Mouse (Mus musculus) midbrain, embryonic 15.5 days (tissue): ENCODE results near the gene Tmem135. TPM values are rescaled to one million over a fixed set of nuclear protein-coding genes. Genes with fewer than 3 reads are reported as not detected.

Experiments
- ATAC-seq: fragments of 200-750 bp; cut with Nextera tagmentation; replicated peaks from 2 replicates; pipeline ENCODE4 v1.8.0; 2017; ENCODE audit warnings: moderate TSS enrichment
- H3K27ac ChIP-seq: fragments of 300-500 bp; sonication (generic); 2 replicates; pipeline ENCODE4 v1.5.1; 2015; ENCODE audit warnings: mild to moderate bottlenecking, inconsistent platforms
- H3K27me3 ChIP-seq: fragments of 300-500 bp; sonication (generic); replicated peaks from 2 replicates; pipeline ENCODE4 v1.6.1; 2015; ENCODE audit warnings: inconsistent platforms
- H3K36me3 ChIP-seq: fragments of 300-500 bp; sonication (generic); replicated peaks from 2 replicates; pipeline ENCODE4 v1.6.1; 2015; ENCODE audit warnings: inconsistent platforms
- H3K4me1 ChIP-seq: fragments of 300-500 bp; sonication (generic); 2 replicates; pipeline ENCODE4 v1.6.1; 2015; ENCODE audit warnings: inconsistent platforms
- H3K4me2 ChIP-seq: fragments of 300-500 bp; sonication (generic); 2 replicates; pipeline ENCODE4 v1.6.1; 2015; ENCODE audit warnings: inconsistent platforms, mild to moderate bottlenecking, moderate library complexity
- H3K4me3 ChIP-seq: fragments of 300-500 bp; sonication (generic); 2 replicates; pipeline ENCODE4 v1.5.1; 2015; ENCODE audit warnings: mild to moderate bottlenecking, inconsistent platforms
- H3K9ac ChIP-seq: fragments of 300-500 bp; sonication (generic); 2 replicates; pipeline ENCODE4 v1.6.1; 2015; ENCODE audit warnings: mild to moderate bottlenecking, inconsistent platforms
- H3K9me3 ChIP-seq: fragments of 300-500 bp; sonication (generic); 2 replicates; pipeline ENCODE4 v1.6.1; 2016; ENCODE audit warnings: inconsistent platforms
- WGBS: fragments of 180-500 bp; shearing (Covaris S2); methylation state at CpG from one replicate; pipeline ENCODE4 v1.1.7; 2015; ENCODE audit warnings: mixed read lengths; 5-methylcytosine and 5-hydroxymethylcytosine counted together
- polyA plus RNA-seq: library from polyadenylated mRNA; unstranded; fragments of >200 nt; fragmentation: Nextera tagmentation; extraction: Ambion mirVana; gene quantifications from 2 replicates; pipeline ENCODE4 v1.2.1, GENCODE M21; 2015

Gene Tmem135
- polyA plus RNA-seq, 1 experiment from 2014 or later, result 32.8 TPM

DNA sequence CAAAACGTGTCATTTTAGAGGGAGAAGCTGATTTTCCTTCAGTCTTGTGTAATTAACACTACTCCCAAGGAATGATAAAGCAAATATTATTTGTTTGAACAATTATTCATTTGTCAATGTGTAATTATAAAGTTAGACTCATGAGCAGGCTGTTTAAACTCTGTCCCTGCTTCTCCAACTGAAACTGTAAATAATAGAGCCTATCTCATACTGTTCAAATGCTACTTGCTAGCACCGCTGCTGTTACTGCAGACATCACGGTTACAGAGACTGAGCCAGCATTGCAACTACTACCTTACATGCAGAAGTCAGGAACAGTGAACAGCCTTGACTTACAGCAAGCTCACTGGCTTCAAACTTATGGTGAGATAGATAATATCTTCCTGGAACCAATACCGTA, 229.6 kb downstream of the Tmem135 start:
- Histone ChIP-seq H3K9me3 (no peaks in the 10 kb centered on the region), H3K9ac (no peak overlapping the region), H3K4me3 (no peak overlapping the region), H3K4me1 (no peaks in the 10 kb centered on the region), H3K27me3 (no peaks in the 10 kb centered on the region), H3K4me2 (no peak overlapping the region), H3K36me3 (no peaks in the 10 kb centered on the region), H3K27ac (no peak overlapping the region)
- 90% methylated on average over 4 of the region's 4 CpGs for WGBS
- ATAC-seq, result no peak; the same call in 1 of the 2 replicates

DNA sequence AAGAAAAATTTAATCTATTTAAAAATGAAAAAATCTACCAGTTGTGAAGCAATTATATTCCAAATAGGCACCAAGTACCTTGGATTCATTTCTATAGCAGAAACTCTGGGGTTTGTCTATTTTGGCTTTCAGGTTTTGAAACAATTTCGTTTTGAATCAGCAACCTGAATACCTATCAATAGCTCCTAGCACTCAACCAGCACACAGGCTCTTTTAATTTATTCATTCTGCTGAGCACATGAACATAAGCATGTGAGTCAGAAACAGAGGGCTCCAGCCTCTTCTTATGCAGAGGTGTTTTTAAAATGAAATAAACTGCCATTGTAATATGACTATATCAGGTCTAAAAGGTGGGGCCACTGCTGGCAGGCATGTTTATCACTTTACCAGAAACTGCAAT, 231.0 kb downstream of the Tmem135 start:
- Histone ChIP-seq H3K9me3 (no peaks in the 10 kb centered on the region), H3K4me2 (no peak overlapping the region)
- WGBS, result 78% methylated on average over 1 of the region's 1 CpGs

DNA sequence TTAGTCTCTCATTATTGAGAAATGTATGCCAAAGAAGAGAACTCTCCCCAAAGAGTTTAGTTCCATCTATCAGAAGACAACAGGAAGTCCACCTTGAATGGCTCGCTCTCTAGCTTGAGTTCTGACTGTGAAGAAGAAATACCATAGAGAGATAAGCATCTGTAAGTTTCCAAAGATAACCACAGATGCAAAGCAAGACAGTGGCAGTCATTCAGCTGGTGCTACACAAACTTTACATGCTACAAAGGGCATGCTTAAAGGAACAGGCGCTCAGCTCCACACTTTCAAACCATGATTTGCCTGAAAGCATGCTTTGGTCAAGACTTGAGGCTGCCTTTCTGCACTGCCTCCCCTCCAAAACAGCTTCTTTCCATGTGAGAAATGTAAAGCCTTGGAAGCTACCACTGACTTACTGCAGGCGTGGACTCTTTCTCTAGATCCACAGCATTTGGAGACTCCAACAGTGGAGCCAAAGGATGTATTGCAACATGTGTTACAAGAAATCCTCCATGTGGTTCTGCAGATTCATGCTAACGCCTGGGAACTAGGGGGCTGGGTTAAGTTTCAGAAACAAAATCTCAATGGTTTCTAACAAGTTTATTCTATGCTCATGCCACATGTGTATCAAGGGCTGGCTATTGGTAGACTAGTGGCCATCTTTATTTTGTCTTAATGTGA, 232.1 kb downstream of the Tmem135 start:
- no peak for ATAC-seq
- WGBS, result 96% methylated on average over 4 of the region's 4 CpGs
- Histone ChIP-seq H3K27me3 (no peaks in the 10 kb centered on the region), H3K4me1 (no peaks in the 10 kb centered on the region), H3K36me3 (no peaks in the 10 kb centered on the region), H3K4me2 (no peak overlapping the region), H3K9me3 (no peaks in the 10 kb centered on the region), H3K9ac (no peak overlapping the region), H3K27ac (no peak overlapping the region), H3K4me3 (no peak overlapping the region)

More for the DNA sequence above, 231.0 kb downstream of the Tmem135 start:
- Histone ChIP-seq H3K27me3 (no peaks in the 10 kb centered on the region), H3K4me1 (no peaks in the 10 kb centered on the region), H3K36me3 (no peaks in the 10 kb centered on the region), H3K27ac (no peak overlapping the region), H3K4me3 (no peak overlapping the region), H3K9ac (no peak overlapping the region)
- ATAC-seq, result no peak

DNA sequence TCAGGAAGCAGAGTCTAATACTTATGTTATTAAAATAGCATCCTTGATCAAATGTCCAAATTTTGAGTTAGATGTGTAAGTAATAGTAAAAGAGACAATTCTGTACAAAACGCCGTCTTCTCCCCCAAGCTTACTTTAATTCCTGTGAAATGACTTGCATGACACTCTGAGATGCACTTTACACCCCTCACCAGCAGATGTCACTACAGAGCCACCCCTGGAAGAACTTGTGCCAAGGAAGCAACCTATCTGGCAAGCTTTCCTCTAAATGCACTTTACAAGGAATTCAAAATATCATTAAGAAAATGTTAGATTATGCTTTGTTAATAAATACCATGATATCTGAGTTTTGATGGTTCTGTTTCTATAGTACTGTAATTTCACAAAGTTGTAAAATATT, 235.4 kb downstream of the Tmem135 start:
- H3K36me3 ChIP-seq, result no peaks in the 10 kb centered on the region
- no peak overlapping the region for H3K4me3 ChIP-seq
- no peaks in the 10 kb centered on the region for H3K9me3 ChIP-seq
- no peak overlapping the region for H3K9ac ChIP-seq
- no peak for ATAC-seq
- no peak overlapping the region for H3K27ac ChIP-seq
- H3K4me2 ChIP-seq, result no peak overlapping the region
- no peaks in the 10 kb centered on the region for H3K27me3 ChIP-seq
- no peaks in the 10 kb centered on the region for H3K4me1 ChIP-seq
- WGBS, result 34% methylated on average over 2 of the region's 2 CpGs

DNA sequence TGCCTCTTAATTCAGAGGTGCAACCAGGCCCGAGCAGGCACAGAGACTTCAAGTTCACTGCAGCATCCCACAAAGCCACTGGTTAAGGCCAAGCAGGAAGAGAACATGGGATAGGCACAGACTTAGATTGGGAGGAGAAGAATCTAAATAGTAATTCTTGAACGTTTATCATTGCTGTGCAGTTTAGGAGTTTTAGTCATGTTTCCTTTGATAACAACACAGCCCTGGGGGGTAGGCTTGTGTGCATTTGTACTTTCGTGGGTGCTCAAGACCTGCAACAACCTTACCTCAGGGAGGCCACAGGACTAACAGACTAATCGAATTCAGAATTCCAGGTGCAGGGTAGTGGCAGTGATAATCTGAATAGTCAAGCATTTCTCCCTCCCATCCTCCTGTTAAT, 238.5 kb downstream of the Tmem135 start:
- Histone ChIP-seq H3K4me3 (no peak overlapping the region), H3K36me3 (no peaks in the 10 kb centered on the region), H3K4me1 (no peaks in the 10 kb centered on the region), H3K4me2 (no peak overlapping the region), H3K27ac (no peak overlapping the region), H3K9ac (no peak overlapping the region), H3K9me3 (no peaks in the 10 kb centered on the region), H3K27me3 (no peaks in the 10 kb centered on the region)
- no peak for ATAC-seq
- 73% methylated on average over 4 of the region's 4 CpGs for WGBS

DNA sequence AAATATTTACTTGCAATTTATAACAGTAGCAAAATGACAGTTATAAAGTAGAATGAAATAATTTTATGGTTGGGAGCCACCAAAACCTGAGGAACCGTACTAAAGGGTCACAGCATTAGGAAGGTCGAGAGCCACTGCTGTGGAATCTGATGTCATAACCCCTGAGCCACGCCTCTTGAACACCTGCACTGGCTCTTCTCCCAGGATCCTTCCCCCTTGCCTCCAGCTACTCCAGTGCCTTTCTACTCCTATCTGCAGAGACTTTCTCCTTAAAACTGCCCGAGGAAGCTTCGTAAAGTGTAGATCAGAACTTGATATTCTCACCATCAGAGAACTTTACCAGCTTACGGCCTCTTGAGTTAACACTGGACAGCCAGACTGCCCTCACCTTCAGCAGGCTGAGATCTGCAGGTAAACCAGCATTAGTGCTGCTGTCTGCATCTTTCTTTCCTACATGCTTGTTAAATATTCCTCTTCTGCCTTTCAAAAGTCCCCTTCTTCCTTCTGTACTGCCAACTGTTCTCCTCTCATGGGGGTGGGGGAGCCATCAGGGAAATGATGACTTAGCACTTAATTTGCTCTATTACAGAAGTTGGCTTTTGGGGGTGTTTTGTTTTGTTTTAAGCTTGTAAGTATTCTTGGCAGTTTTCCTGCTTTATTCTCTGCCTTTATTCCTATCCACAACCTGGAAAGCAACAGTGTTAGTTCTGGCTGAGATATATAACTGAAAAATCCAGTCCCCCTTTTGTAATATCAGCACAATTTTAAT, 242.2 kb downstream of the Tmem135 start:
- Histone ChIP-seq H3K27ac (no peak overlapping the region), H3K9me3 (no peaks in the 10 kb centered on the region), H3K4me2 (no peak overlapping the region), H3K4me1 (no peaks in the 10 kb centered on the region), H3K27me3 (no peaks in the 10 kb centered on the region), H3K4me3 (no peak overlapping the region), H3K36me3 (no peaks in the 10 kb centered on the region), H3K9ac (no peak overlapping the region)
- no peak for ATAC-seq
- 91% methylated on average over 6 of the region's 6 CpGs for WGBS

DNA sequence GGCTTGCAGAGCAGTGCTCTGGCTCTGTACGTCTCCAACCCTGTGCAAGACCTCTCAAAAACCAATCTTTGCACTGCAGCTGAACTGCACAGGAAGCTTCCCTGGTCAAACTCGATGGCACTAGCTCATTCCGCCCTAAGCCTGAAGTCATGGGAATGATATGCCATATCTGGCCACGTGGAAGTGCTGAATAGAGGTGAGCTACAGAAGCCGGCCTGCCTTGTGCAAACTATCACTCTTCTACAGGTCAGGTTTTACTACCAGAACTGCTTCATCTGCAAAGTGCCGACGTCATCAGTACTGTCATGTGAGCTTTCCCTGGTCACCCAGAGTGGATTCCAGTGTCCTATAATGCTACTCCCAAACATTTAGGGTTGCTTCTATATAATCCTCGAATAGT, 246.7 kb downstream of the Tmem135 start:
- H3K27ac ChIP-seq, result no peak overlapping the region
- WGBS, result 93% methylated on average over 8 of the region's 8 CpGs

DNA sequence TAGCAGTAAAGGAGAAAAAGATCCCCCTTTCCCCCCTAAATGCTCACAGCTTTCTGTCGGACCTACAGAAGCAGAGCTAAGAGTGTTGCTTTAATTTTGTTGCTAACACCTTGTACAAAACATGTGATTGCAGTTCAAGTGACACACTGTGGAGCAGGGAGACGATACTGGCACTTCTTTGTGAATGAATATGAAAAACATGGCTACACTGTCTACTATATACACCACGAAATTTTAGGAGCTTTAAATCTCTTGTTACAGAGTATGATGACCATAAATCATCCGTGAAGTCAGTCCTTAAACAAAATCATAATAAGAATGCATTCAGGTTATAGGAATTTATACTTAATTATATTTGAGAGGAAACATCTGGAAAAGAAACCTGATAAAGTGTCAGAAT, 247.4 kb downstream of the Tmem135 start:
- Histone ChIP-seq H3K27ac (no peak overlapping the region), H3K4me3 (no peak overlapping the region), H3K4me1 (no peaks in the 10 kb centered on the region), H3K4me2 (no peak overlapping the region), H3K36me3 (0 out of 2 replicates have a peak, but pooled peaks cover 5% of the 10 kb centered on the region), H3K9ac (no peak overlapping the region), H3K27me3 (no peaks in the 10 kb centered on the region), H3K9me3 (no peaks in the 10 kb centered on the region)
- WGBS, result 91% methylated on average over 4 of the region's 4 CpGs
- ATAC-seq, result no peak

More for the DNA sequence above, 246.7 kb downstream of the Tmem135 start:
- H3K9ac ChIP-seq, result no peak overlapping the region
- H3K36me3 ChIP-seq, result 0 out of 2 replicates have a peak, but pooled peaks cover 5% of the 10 kb centered on the region
- H3K27me3 ChIP-seq, result no peaks in the 10 kb centered on the region
- no peaks in the 10 kb centered on the region for H3K9me3 ChIP-seq
- H3K4me2 ChIP-seq, result no peak overlapping the region
- no peak for ATAC-seq
- H3K4me1 ChIP-seq, result no peaks in the 10 kb centered on the region
- H3K4me3 ChIP-seq, result no peak overlapping the region

DNA sequence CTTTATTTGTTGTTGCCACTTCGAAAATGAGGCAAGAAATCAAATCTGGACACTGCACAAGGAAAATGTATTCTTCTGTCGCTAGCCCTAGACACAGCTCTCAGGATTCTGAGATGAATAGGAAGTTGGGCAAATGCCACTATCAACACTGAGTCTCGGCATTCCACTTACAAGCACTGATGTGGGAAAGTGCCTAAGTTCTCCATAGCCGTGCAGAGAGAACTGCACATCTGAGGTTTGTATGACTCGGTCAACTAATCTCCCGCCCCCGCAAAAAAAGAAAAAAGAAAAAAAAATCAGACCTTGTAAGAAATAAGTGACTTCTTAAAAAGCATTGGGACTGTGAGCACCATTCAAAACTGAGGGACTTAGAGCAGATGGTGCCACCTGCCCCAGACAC, 248.3 kb downstream of the Tmem135 start:
- WGBS, result 76% methylated on average over 7 of the region's 7 CpGs
- H3K27ac ChIP-seq, result no peak overlapping the region
- H3K9ac ChIP-seq, result no peak overlapping the region
- no peaks in the 10 kb centered on the region for H3K4me1 ChIP-seq
- H3K4me3 ChIP-seq, result no peak overlapping the region
- no peaks in the 10 kb centered on the region for H3K9me3 ChIP-seq
- H3K36me3 ChIP-seq, result 0 out of 2 replicates have a peak, but pooled peaks cover 5% of the 10 kb centered on the region
- no peaks in the 10 kb centered on the region for H3K27me3 ChIP-seq
- ATAC-seq, result no peak
- H3K4me2 ChIP-seq, result no peak overlapping the region

DNA sequence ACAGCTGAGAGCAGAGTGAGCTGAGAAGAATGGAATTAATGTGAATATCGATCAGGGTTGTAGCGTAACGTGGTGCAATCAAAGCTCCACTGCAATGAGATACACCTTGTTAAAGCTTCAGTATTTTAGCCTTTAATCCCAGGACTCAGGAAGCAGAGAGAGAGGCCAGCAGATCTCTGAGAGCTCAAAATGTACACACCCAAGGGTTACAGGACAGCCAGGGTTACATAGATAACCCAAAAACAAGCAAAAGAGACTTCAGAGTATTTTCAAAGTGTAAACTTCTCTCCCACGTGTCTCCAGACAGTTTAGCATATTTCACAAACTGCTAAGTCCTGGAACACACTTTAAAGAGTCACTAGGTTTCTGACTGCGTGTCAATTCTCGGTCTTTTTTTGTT, 248.8 kb downstream of the Tmem135 start:
- Histone ChIP-seq H3K4me2 (no peak overlapping the region), H3K4me1 (no peaks in the 10 kb centered on the region), H3K27ac (no peak overlapping the region), H3K9ac (no peak overlapping the region), H3K36me3 (0 out of 2 replicates have a peak, but pooled peaks cover 5% of the 10 kb centered on the region), H3K9me3 (no peaks in the 10 kb centered on the region), H3K27me3 (no peaks in the 10 kb centered on the region), H3K4me3 (no peak overlapping the region)
- 83% methylated on average over 6 of the region's 6 CpGs for WGBS
- ATAC-seq, result no peak

DNA sequence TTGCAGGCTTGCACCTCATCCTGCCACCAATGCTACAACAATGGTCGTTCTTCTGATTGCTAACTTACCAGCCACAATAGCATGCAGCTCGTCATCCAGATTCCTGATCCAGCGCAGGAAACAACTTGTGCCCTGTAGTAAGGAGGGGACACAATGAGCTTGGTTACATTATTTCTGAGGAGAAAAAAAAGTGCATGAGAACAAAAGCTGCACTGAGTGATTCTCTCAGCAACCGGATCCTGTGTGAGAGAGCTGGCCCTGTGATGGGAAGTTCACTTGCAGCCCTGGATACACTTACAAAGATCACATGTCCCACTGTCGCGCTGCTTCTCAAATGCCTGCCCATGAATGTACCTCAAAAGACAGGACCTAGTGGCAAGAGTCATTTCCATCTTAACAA, 252.7 kb downstream of the Tmem135 start:
- Histone ChIP-seq H3K4me2 (no peak overlapping the region), H3K36me3 (0 out of 2 replicates have a peak, but pooled peaks cover 5% of the 10 kb centered on the region), H3K27me3 (no peaks in the 10 kb centered on the region), H3K4me3 (no peak overlapping the region), H3K27ac (no peak overlapping the region), H3K4me1 (no peaks in the 10 kb centered on the region), H3K9me3 (no peaks in the 10 kb centered on the region), H3K9ac (no peak overlapping the region)
- 68% methylated on average over 6 of the region's 6 CpGs for WGBS
- no peak for ATAC-seq

DNA sequence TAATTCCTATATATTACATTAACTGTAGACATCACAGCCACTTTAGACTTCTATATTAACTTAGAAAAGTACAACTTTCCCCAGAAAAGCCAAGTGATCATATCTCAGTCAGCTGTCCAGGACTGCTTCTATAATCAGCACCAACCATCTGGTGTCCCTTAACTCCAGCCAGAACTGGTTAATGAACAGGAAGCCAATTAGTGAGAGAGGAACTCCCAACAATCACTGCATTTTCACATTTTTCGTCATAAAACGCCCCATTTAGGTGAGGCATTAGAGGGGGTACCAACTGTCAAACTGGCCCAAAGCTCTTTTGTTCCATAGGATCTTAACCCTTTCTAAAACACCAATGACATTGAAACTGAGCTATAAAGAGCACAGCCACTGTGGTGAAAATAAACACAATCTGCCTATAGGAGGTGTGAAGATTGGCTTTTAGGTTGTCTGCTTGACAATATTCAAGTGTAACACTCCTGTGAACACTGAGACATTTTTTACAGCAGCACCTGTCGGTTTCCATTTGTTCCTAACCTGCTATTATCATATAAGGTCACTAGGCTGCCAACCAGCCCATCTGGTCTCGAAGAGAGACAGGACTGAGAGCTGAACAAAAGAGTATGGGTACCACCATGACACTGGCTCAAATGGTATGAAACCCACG, 263.3 kb downstream of the Tmem135 start:
- 84% methylated on average over 5 of the region's 5 CpGs for WGBS
- no peak overlapping the region for H3K4me2 ChIP-seq

More for the DNA sequence above, 263.3 kb downstream of the Tmem135 start:
- H3K9me3 ChIP-seq, result no peaks in the 10 kb centered on the region
- H3K4me3 ChIP-seq, result no peak overlapping the region
- no peak for ATAC-seq
- H3K36me3 ChIP-seq, result peaks cover 6% of the 10 kb centered on the region; the same call in 1 of the 2 replicates
- H3K4me1 ChIP-seq, result no peaks in the 10 kb centered on the region
- no peak overlapping the region for H3K9ac ChIP-seq
- H3K27me3 ChIP-seq, result no peaks in the 10 kb centered on the region
- H3K27ac ChIP-seq, result no peak overlapping the region
